Mouse (Mus musculus) layer of hippocampus, adult 9-10 months (tissue): ENCODE measurements around the gene Ankrd9.

Experiments used
- DNase-seq: peaks from one replicate; pipeline ENCODE4 v3.0.0; 2022; ENCODE audit warnings: low spot score

Gene Ankrd9

DNA sequence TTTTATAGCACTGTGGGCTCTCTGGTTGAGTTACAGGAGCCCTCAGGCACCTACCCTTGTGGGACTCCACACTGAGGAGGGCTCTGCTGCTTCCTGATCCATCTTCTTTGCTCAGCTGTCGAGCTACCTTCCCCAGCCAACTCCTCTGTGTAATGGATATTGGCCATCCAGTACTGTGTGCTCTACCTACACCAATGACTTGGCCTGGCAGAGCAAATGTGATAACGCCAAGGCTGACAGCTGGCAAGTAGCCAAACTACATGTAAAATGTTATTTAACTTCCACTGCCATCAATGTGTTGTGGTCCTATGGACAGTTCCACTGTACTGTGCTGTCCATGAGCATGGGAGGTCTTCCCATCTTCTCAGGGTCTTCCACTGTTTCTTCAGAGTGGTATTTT lies 16.9 kb downstream of the Ankrd9 start:
- no peak for DNase-seq

DNA sequence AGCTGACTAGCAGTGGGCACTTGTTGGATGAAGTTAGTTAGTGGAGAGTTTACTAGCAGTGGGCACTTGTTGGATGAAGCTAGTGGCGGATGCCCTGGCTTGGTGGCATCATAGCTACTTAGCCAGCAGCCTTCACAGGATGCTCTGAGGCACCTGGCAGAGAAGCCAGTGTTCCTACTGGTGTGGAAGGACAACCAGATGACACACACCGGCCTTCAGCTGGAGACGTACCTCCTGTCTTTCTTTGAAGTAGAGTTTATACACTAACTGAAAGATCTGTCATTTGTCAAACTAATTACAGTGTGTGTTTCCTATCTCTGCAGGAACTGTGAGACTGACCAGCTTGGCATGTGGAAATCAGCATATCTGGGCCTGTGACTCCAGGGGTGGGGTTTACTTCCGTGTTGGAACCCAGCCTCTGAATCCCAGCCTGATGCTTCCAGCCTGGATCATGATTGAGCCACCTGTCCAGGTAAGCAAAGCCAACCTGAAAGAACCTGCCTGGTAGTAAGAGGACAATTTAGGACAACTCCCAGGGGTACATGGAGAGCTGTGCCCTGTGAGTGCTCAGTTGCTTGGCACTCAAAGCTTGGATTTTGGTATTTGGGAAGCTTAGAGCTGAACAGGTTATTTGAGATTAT lies 24.4 kb downstream of the Ankrd9 start:
- no peak for DNase-seq

DNA sequence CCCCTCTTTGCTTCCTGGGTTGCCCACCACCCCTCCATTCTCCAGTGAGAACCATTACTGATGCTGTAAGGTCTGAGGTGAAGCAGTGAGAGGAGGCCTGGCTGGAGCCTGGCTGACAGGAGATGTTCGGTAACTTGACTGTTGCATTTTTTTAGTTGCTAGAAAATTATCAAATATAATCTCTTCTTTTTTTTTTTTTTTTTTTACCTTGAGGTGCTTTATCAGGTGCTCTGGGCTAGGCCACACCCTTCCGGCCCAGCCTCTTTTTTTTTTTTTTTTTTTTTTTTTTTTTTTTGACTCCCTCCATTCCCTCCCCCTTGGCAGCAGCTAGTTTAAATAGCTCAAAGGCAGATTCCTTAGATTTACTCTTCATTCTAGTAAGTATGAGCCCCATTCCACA lies 24.9 kb downstream of the Ankrd9 start:
- no peak for DNase-seq

DNA sequence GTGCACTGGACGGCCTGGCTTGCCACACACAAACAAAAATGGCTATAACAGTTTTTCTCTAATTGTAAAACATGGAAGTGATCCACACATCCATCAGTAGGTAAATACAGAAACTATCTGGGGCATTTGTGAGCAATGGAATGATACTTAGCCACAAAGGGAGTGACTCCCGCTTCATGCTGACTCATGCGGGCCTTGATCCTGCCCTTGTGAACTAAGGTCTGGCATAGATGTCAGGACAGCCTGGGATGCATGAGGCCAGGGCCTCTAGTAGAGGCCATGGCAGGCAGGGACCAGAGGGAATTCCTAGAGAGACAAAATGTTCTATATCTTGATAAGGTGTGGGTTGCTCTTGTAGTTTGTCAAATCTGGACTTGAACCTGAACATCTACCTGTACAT lies 25.4 kb downstream of the Ankrd9 start:
- no peak for DNase-seq

DNA sequence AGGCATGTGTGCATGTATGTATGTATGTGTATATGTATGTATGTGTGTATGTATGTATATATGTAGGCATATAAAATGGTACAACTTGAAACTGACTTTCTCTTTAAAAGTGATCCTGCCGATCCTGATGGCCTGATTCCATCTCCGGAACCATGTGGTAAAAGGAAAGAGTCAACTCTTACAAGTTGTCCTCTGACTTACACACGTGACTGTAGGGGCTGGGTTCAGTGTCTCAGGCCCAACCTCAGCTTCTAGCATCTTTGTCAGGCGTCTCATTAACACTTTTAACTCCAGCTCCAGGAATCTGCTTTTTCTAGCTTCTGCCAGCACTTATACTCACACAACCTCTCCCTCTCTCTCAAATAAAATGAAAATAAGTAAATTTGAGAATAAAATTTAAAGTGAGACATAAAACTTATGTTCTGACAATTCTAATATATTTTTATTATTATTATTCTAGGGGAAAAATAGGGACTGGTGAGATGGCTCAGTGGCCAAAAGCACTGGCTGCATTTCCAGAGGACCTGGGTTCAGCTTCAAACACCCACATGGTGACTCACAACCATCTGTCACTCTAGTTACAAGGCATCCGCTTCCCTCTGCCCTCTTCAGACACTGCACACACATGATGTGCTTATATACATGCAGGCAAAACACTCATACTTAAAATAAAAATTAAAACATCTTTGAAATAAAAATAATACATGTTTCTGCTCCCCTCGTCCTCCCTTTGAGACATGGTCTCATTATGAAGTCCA lies 26.0 kb downstream of the Ankrd9 start:
- DNase-seq, result no peak

DNA sequence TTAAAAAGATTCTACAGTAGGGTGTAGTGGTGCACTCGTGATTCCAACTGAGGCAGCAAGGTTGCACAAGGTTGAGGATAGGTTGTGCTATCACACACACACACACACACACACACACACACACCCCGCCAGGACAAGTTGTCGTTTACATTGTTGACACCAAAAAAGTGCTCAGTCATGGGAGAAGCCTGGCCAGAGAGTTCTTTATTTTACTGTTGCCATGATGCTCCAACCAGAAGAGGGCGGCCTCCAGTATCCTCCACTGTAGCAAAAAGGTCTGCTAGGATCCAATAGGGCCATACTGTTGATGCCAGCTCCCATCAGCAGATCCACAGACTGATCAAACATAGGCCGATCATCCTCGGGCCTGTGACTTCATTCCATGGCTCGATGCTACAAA lies 27.6 kb downstream of the Ankrd9 start:
- no peak for DNase-seq

DNA sequence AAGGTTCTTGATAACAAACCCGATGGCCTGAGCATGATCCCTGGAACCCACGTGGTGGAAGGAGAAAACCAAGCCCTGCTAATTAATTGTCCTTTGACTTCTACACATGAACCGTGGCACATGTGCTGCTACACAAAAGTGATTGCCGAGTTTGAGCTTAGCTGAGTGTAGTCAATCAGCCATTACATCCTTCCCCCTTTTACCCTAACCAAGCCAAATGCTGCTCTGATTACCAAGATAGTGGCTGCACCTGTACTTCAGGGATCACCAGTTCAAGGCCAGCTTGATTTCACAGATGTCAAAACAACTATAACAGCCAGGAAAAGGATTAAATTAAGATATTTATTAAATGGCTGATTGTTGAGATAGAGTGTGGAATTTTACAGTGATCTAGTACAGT lies 28.7 kb downstream of the Ankrd9 start:
- DNase-seq, result no peak

DNA sequence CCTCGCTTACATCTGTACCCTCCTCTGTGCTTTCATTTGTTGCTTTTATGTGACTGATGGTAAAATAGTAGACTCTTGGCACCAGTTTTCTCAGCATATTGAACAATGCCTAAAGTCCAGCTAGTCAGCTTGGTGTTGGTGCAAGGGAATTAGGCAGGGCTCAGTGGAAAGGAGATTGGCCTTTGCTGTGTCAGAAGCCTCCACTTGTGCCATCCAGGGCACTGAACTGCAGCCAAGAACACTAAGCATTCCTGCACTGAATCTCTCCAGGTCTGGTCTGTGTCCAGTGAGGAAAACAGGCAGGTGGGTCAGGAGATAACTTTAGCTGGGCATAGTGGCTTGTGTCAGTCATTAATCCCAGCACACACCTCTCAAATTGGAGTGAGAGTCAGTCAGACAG lies 29.4 kb downstream of the Ankrd9 start:
- DNase-seq, result no peak

DNA sequence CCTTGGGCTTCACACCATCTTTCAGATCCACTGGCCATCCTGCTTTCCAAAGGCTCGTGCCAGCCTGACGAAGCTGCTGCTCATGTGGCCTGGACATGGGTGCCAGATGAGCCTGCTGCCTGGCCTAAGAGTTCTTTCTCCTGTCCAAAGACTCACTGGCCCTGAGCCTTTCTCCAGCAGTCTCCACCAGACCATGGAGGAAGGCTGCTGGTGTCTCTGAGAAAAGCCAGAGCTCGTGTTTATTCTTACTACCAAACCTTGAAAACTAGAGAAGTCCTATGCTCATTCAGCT lies 30.0 kb downstream of the Ankrd9 start:
- DNase-seq, result no peak

DNA sequence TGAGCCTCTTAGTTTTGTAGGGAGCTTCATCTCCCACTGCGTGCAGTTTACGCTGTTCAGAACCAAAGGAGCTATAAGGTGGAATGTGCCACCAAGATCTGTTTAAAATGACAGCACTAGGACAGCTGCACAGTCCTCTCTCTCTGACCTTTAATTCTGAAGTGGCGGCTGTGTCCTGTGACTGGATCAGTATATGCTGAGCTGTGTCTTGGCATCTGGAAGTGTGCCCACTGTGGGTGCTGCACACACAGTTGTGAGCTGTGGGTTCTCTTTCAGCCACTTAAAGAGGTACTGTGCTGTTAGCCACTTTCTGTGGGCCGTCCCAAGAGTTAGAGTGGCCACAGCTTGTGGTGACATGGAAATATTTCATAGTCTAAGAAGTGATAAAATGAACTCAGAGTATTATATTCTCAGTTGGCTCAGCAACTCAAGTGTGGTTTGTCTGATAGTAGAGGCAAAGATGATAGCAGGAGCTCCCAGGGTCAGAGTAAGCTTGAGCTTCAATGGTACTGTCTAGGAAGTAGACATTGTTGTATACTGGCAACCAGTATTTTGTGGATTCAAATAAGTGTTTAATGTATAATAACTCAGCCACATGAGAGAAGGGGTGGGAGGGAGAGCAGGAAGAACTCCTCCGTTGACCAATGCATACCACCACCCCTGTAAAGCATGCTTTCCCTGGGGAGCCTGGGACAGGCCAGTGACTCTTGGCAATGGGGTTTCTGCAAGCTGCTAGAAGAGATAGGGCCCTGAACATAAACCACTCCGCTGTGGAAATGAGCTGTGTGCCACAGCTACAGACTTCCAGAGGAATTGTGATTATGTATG lies 30.5 kb downstream of the Ankrd9 start:
- no peak for DNase-seq

DNA sequence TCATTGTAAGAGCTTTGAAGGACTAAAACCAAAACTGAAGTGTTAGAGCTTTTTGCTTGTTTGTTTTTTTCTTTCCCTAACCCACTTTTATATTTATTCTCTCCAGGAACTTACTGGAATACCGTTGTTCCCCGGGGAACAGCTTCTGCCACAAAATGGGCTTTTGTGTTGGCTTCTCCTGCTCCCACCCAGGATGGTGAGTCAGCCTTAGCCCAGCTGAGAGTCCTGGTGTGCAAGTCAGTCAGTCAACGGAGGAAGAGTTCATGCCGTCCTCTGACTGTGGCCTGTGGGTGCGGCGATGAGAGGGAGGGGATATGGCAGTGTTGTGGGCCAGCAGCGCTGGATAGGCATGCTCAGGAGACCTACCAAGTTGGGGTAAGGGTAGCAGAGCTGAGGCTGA lies 32.6 kb downstream of the Ankrd9 start:
- DNase-seq, result no peak

DNA sequence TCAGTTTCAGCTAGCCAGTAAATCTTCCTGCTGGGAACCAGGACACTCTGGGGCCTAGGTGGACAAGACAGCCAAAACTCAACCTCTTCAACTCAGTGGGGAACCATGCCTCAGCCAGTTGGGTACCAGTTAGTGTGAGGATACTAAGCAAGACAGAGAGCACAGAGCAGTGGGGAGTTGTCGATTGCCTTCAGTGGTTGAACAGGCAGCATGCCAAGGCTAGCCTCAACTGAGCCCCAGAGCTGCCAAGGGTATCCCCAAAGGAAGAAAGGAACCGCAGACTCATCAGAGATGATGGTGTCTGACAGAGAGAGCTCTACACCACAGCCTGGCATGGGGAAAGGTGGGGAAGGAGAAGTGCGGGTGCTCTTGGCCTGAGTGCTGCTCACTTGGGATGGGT lies 38.0 kb downstream of the Ankrd9 start:
- DNase-seq, result no peak

DNA sequence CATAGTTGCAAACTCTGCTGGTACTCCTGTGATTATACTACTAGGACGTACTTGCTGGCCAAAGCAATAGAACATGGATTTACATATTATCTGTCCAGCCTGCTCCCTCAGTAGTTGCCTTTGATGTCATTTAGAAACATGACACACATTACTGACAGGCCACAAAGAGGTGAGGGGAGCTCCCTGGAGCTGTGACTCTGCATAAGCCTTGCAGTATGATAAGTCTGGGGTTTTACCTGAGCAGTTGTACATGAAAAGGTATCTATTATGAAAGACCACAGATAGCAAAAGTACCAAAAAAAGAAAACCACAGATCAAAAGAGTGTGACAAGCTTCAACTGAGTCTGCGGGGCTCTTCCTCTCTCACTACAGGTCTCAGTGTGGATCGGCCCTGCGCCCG lies 39.5 kb downstream of the Ankrd9 start:
- DNase-seq, result no peak

DNA sequence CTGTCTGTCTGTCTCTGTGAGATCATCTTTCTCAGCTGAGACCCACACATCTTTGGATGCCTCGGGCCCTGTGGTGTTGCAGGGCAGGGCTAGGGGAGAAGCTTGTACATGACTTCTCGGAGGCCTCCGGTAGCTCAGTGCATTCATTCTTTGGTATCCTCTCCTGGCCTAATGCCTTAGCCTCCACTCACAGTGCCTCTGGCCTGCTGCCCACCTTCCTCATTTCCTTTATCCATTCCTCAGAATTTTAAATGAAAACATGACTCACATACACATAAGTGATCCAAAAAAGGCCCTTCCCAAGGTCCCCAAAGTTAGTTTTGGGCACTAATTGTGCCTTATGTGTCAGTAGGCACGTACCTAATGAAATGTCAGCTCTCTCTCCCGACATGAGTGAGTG lies 41.3 kb downstream of the Ankrd9 start:
- no peak for DNase-seq

DNA sequence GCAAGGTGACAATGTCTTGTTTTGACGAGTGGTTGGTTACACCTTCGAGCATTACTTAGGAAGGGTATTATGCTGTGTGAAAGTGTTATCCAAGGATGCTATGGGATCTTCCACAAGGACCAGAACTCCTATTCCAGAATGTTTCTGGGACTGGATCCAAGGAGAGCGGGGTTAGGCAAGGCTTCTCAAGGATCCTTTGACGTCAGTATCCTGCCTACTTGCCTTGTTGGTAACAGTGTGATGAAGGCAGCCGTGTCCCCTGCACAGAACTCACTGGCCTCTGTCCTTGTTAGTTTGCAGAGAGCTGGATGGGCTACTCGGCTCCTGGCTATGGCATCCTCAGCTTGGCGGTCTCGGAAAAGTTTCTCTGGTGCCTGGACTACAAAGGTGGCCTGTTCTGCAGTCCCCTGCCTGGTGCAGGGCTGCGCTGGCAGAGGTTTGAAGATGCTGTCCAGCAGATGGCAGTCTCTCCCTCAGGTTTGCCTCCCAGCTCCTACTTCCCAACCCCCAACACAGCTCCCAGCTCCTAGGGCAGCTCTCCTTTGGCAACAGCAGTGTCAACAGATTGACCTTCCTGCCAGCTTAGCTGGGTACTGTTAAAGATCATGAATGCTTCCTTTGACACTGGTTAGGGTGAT lies 42.7 kb downstream of the Ankrd9 start:
- peak; percentile 84 for DNase-seq

DNA sequence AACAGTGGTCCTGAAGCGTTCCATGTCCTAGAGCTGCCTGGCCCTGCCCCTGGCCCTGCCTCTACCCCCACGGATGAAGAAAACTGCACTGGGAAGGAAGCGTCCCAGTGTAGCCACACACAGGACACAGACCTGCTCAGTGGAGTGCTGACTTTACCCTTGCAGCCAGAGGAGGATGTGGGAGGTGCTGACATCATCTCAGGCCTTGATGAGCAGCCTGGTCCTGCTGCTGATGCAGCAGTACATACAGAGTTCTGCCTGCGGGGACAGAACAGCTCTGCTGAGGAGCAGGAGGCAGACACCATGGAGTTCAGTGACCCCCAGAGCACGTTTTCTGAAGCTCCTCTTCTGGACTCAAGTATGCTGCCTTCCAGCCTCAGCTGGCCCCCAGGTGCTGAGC lies 46.0 kb downstream of the Ankrd9 start:
- DNase-seq, result no peak
